Mouse (Mus musculus): ENCODE data around the gene Fcho2.

Fcho2 gene

DNA sequence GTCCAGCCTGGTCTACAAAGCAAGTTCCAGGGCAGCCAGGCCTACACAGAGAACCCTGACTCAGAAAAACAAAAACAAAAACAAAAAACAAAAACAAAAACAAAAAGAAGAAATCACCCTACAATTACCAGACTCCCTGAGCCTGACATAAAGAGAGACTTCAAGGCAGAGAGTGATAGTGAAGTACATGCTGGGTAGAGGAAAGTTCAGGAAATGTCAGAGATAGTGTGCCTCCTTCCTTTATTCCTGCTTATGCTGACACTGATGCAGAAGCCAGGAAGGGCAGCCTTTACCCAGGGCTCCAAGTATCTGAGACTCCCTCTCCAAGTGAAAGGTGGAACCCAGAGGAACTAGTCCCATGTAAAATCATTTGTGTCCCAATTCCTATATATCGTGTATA lies 10.8 kb downstream of the Fcho2 start:
- no peak for DNase-seq

DNA sequence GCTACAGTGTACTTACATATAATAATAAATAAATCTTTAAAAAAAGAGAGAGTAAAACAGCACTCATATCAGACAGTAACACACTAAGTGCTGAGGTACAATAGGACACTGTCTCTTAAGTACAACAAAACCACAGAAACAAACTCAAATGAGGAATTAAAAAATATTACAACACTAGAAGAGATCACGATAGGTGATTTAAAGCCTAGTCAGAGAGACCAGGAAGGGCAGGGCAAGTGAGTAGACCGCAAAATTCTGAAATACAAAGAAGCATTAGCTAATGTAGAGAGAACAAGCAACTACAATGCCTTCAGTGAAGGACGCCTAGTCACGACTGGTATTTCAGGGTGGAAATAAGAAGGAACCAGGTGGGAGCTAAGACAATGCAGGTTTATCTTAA lies 11.6 kb downstream of the Fcho2 start:
- DNase-seq = no peak

DNA sequence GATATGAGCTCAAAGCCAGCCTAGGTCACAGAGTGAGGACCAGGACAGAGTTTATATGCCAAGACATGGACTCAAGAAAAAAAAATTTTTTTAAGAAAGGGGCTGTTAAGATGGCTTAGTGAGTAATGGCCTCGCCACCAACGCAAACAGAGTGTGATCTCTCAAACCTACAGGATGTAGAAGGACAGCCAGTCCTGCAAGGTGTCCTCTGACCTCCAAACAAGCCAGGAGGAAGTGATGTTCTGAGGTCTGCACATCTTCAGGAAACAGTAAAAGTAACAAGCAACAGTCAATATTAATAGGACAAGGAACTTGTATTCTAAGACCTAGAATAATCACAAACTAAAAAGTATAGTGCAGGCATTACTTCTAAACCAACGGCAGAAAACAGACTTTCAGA lies 12.3 kb downstream of the Fcho2 start:
- DNase-seq = no peak

DNA sequence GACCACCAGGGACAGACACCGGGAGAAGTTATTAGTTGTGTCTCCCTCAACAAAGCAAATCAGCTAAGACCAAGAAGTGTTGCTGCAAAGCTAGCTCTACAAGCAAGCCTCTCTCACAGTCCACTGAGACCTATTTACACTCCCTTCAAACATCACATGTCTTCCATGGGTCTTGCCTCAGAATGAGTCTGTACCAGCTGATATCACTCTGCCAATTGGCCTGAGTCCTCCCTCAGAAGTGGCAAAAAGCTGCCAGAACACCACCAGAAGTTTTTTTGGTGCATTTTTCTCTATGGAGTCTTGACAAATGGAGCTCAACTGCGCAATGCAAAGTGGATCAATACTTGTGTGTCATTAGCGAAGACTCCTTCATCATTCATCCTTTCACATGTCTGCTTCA lies 19.7 kb downstream of the Fcho2 start:
- DNase-seq = no peak

DNA sequence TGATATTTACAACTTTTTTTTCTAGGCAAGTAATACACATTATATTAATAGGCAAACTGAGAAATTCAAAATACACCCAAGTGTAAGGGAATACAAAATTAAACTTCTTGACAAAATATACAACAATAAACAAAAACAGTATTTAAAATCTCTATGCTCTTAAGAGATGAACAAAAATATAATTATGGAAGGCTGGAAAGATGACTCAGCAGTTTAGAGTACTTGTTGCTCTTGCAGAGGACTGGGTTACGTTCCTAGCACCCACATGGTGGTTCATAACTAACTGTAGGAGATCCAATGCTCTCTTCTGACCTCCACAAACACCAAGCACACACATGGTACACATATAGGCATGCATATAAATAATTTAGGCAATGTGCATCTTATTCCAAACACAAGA lies 22.4 kb downstream of the Fcho2 start:
- no peak for DNase-seq

DNA sequence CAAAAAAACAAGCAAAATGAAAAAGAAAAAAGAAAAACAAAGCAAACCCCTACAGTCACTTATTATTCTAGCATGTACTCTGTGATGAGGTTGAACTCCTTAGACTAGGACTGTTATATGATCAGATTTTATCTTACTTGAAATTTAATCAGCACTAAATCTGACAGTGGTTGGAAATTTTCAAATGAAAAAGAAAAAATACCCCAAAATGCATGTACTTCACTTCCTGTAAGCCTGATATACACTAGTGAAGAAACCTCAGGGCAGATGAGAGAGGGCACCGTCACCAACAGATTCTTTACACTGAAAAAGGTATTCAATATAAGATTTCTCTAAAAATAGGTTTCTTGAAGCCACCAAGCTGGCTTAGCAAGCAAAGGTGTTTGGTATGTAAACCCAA lies 23.6 kb downstream of the Fcho2 start:
- DNase-seq = no peak

DNA sequence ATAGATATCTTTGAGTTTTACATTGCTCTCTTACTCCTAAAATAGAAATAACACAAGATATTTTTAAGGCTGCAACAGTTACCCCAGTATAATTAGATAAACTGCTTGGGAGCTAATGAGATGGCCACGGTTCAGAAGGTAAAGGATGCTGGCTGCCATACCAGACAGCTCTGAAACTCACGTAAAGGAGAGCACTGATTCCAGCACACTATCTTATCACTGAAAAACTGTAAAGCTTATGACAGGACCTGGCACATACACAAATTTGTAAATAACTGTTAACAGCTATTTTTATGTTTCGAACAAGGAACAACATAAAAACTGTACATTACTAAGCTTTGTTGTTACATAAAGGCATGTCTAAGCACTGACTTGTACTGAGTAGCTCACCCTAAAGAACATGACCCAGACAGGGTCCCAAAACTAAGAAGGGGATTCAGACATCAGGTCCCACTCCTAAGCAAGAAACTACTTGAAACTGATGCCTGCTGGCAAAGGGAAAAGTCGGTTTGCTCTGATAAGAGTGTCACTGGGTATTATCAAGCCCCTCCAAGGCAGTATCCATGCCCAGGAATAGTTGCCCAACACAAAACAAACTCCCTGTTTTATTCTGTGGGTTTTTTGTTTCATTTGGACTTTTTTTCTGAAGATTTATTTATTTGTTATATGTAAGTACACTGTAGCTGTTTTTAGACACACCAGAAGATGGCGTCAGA lies 28.1 kb downstream of the Fcho2 start:
- DNase-seq = no peak

DNA sequence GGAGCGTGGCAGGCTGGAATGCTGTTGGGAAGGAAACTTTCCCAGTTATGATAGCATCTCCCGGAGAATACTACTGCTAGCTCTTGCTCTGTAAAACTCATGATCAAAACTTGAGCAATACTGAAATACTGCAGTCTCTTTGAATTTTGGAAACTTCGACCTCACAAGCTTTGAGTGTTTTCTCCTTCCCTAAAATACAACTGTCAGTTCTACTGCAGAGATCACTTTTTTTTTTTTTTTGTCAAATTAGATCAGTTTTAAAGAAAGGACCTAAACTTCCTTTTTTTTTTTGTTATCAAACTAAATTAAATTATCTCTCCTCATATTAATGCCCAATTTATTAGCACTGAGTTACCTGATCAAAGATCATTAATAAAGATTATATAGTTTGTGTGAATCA lies 37.3 kb downstream of the Fcho2 start:
- no peak for DNase-seq

DNA sequence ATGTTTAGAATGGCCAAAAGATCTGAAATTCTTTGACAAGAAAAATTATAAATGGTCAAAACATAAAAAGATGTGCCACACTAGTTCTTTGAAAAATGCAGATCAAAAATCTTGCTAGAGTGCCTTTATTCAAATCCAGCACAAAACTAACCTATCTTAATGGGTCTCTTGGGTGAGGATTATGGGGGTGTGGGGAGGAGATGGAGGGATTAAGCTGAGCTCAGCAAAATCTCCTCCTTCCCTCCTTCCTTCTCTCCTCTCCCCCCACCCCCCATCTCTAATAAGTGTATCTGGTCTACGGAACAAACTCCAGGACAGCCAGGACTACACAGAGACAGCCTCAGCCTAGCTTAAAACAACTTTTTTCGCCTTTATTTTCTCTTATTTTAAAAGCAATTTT lies 43.8 kb downstream of the Fcho2 start:
- DNase-seq = no peak

DNA sequence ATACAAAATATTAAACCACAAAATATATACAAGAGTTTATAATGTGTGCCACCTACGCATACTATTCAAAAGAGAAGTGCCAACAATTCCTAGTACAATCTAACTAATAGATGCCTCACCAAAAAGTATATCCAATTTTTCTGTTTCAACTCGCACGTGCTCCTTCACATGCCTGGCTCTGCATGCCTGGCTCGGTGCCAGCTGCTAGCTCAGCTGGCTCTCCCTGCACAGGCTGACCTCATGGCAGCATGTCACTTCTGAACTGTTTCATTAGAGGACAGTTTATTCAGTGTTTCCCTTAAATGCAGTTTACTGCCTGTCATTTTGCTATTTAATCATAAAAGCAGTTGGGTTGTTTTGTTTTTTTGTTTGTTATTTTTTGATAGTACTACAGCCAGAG lies 46.9 kb downstream of the Fcho2 start:
- no peak for DNase-seq

DNA sequence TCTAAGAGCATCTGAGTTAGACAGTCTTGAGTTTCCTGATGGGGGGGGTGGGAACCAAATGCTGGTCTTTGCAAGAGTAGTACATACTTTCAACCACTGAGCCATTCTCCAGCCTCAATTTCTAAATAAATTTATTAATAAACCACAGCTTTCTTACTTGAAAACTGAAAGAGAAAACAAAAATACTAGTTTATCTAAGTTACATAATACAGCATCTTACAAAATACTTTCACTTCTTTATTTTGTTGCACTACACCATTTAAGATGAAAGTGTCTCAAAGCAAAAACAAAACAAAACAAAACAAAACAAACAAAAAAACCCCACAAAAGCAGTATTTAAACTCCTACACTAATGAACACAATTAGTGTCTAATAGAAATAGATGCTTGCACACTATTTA lies 53.5 kb downstream of the Fcho2 start:
- DNase-seq = no peak

DNA sequence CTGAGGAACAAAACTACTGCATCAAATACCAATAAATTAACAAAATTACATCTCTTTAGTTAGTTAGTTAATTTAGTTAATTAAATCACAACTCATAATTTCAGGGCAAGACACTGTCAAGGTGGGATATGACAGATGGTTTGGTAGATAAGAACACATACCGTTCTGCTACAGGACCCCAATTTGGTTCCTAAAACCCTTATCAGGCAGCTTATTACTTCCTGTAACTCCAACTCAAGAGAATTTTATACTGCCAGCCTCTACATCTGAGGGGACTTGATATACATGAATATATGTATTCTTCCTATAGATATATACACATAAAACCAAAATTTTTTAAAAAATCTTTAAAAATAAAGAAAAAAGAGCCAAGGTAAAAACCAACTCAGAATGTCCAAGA lies 59.4 kb downstream of the Fcho2 start:
- no peak for DNase-seq

DNA sequence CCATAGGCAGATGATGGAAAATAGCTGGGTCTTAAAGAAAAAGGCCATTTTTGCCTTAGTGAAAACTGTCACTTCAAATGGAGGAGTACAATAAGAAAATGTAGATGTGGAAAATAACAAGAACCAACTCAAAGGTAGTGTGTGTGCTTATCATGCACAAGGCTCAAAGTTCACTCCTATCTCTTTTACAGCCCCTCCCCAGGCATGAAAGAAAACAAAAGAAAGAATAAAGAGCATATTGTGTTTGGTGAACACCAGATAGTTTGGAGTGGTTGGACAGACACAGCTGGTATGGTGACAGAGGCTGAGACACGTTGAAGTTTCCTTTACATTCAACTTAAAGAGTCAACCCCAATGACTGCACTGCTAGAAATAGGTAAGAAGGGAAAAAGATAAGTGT lies 70.6 kb downstream of the Fcho2 start:
- no peak for DNase-seq

DNA sequence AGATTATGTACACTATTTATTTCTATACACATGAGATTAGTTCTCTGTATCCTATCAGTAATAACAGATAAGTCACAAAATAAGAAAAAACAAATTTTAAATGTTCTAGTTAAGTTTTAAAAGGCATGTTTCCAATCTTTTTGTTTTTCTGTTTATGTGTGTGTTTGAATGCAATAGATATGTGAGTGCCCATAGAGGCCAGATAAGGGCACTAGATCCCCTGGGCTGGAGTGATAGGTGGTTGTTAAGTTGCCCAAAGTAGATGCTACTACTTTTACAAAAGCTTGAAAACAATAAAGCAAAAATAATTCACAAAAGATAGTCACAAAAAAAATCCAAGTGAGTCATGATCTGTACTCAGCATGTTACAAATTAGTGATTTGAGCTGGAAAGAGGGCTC lies 71.4 kb downstream of the Fcho2 start:
- no peak for DNase-seq

DNA sequence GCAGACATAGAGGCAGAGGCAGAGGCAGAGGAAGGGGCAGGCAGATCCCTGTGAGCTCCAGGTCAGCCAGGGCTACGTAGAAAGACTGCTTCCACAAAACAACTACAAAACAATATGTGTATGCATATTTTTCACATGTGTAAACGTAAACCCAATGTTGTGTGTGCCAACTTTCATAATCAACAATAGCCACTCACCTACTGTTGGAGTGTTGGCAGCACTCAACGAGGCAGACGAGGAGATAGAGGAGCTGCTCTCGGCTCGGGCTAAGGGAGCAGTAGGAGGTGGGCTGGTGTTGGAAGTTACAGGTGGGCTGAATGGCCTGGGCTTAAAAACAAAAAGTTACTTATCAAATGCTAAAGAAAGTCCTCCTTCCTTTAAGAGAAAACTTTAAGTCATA lies 72.0 kb downstream of the Fcho2 start:
- DNase-seq = no peak

DNA sequence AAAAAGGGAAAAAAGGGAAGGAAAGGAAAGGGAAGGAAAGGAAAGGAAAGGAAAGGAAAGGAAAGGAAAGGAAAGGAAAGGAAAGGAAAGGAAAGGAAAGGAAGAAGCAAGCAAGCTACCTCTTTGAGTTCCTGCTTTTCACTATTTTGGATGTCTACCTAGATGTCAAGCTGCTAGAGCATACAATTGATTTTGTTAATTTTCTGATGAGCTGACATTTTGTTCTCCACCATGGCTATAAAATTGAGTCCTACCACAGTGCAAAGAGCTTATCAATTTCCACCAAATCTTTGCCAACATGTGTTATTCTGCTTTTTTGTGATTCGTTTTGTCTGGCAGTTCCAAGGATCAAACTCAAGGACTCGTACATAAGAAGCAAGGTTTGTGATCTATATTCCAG lies 77.0 kb downstream of the Fcho2 start:
- DNase-seq = no peak

DNA sequence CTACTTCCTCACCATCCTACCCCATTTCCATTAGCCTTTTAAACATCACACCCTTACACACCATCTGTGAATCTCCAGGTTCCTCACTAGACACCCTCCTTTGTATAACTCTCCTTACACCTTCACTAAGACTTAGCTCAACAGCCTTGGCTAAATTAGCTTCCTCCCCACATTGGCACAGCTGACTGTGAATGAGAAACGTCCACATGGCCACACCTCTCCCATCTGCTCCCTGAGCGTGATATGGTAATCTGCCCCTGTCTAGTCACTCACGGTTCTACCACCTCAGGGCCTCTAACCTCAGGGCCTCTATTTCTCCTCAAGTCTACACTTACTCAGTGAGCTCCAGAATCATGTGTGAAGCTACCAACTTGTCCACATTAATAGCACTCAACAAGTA lies 82.0 kb downstream of the Fcho2 start:
- DNase-seq = no peak

DNA sequence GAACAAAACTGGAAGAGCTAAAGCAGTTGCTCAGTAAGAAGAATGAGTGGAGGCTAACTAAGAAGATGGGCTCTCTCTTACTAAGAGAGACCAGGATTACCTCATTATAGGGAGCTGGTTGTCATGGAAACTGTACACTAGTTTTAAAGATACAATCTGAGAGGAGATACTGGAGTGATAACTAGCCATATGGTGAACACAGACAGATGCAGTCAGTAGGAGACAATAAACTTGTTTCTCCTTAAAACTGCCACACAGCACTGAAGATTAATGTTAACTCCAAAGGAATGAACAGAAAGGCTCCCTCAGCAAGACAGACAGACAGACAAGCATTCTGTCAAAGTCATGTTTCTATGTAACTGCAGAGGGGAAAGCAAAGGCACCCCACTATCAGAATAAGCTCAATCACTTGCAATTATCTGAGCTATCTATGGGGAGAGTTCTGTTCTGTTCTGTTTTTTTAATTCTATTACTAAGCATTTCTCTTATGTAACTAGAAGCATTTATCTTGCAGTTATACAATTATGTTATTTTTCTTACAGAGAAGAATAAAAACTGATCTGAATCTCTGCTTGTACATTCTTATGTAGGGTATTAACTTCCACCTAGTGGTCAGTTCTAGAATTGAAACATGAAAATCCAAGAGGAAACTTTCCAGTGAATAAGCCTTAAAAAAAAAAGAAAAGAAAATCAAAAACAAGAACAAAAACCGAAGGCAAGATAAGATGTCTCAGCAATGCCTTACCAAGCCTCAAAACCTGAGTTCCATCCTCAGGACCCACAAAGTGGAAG lies 85.8 kb downstream of the Fcho2 start:
- no peak for DNase-seq

DNA sequence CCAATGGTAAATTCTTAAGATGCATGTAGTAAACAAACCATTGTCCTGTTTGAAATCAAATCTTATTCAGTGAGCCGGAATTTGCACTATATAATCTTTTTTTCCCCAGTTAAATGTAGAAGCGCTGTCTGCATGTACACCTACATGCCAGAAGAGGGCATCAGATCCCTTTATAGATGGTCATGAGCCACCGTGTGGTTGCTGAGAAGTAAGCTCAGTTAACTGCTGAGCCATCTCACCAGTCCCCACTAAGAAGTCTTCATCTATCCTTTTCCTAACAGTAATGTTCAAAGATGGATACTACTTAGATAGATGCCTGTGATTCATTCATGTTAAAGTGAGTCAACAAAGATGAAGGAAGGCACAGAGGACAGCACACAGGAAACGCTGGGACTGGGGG lies 88.8 kb downstream of the Fcho2 start:
- peak; percentile 11 for DNase-seq

DNA sequence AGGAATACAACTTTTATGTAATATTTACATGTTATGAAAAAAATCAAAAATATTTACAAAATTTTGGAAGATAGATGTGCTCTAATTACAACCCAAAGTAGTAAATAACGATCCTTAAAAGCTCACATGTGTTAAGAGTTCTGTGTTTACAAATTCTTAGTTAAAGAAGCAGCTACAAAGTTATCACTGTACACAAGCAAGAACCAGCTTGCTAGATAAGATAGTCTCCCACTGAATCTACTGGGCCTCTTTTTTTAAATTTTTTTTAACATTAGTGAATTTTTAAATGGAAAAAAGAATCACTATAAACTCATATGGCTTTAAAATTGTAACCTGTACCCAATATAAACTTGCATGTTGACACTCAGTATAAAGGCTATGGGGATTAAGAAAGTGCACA lies 91.8 kb downstream of the Fcho2 start:
- no peak for DNase-seq

DNA sequence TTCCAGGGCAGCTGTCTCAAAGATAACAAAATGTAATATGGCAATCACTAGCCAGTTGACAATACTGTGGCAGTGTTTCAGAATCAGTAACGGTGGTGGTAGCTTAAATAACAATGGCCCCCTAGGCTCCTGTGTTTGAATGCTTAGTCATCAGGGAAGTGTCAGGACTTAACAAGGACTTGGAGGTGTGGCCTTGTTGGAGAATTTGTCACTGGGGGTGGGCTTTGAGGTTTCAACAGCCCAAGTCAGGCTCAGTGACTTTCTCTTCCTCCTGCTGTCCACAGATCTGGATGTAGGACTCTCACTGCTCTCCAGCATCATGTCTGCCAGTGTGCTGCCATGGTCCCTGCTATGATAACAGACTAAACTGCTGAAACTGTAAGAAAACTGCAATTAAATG lies 93.0 kb downstream of the Fcho2 start:
- DNase-seq = no peak

DNA sequence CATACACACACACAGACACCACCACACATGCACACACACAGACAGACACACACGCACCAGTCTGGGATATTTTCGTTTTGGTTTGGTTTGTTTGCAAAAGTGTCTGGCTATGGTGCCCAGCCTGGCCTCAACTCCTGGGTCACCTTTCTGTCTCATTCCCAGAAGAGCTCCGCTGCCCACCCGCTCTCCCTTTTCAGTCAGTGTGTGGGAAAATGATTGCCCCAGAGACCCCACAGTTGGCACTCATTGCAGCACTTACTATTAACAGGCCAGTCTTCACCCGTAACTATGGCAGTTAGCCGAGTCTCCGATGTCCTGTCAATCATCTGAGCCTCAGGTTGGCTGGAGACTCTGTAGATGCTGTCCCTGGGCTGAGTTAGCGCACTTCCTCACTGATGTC lies 99.1 kb downstream of the Fcho2 start:
- DNase-seq = no peak

DNA sequence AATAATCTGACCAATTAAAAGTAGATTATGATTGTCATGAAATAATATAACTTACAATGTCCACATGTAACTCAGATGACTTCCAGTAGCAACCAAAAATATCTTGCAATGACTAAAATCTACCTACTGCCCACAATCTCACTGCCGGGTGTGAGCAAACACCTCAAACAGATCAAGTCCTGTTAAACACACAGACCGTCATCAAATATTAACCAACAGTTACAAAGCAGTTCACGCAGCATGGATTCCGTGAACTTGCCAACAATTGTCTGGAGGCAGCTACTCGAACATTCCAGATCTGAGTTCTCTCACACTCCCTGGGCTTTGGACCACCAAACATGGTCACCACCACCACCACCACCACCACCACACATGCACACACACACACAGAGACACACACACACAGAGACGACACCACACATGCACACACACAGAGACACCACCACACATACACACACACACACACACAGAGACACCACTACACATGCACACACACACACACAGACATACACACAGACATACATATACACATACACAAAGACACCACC lies 99.7 kb downstream of the Fcho2 start:
- DNase-seq = no peak

DNA sequence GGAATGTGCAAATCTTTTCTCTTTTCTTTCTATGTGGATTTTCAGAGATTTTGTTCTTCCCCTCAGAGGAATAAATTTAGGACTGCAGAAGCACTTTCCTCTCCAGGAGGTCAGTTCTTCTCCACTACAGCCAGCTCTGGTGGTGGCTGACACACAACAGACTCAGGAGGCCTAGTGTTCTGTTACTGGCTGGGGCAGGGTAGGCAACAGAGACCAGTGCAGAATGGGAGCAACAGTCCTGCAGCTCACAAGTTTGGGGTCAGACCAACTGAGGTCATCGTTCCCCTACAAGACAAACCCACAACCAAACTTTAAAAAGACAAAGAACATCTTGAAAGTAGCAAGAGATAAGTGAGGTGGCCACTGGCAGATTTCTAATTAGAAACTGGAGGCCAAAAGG lies 104.6 kb downstream of the Fcho2 start:
- DNase-seq = no peak

DNA sequence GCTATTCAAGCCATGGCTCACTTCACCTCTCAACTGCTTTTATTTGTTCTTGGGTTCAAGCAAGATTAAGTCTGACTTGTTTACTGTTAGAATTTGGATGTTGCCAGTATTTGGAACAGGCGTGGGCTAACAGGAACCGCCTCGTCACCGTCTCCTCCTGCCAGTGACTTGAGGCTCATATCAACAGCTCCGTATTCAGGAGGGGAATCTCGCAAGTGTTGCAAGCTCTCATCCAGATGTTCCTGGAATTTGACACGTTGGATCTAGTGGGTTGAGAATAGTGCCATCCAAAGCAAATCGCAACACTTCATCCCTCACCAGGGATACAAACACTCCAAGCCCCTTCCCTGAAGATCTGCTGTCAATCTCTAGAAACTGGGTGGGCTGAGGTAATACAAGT lies 105.0 kb downstream of the Fcho2 start:
- no peak for DNase-seq

Data from thymus, postnatal 14 days (tissue).